Mouse (Mus musculus): ENCODE measurements at regions not wholly inside any gene's neighbourhood (a gene's known extent, or its start where the extent isn't known, plus 50 kb on each side); places are given as distances from the start of the nearest gene placed in this dataset.

DNA sequence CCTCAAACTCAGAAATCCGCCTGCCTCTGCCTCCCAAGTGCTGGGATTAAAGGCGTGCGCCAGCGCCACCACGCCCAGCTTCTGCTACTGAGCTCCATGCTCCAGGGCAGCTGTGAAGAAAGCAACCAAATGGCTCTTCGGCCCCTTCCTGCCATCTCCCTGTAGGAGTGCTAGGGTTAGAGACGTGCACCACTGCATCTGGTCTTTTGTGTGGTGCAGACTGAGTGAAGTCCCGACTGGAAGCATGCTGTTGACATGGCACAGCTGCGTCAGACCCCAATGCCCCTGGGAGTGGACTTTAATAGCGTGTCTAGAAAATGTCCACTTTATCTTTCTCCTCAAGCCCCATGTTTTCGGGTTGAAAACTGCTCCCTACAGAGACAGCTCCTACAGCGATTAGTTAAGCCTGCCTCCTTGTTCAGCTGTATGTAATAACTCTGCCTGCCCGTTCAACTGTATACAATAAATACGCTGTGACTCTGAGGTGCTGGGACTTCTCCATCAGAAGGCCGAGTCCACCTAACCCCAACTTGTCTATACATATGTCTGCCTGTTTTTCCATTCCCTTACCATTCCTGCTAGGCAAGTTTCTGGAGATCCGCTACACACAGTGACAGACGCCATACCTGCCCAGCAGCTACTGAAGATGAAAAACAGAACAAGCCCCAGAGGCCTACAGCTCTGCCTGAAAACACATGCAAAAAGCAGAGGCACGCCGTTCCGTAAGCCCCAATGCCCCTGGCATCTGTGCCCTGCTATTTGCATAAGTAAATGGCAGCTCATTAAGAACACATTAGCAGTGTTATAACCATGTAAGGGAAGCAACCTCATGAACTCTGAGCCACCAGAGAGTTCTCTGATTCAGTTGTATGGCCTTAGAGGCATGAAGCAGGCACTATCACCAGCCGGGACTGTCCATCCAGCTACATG is 105.2 kb downstream of the Ier5 start:
- no peak for DNase-seq

DNA sequence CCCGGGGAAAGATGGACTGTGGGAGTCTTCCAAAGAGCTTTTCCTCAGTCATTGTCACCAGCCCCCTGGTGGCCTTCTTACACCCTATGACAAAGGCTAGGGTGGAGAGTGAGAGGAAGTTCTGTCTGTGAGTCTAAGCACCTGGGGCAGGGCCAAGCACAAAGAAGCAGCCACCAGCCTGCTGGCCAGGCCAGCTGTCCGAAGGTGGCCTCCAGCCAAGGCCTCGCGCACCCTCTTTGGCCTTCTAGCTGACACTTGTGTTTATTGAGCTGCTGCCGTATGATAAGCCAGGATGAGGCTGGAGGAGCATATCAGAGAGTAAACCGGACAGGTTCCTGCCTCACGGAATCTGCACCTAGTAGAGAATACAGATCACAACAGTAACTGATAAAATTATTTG is 99.0 kb upstream of the Cacna1e start:
- no peak for DNase-seq

DNA sequence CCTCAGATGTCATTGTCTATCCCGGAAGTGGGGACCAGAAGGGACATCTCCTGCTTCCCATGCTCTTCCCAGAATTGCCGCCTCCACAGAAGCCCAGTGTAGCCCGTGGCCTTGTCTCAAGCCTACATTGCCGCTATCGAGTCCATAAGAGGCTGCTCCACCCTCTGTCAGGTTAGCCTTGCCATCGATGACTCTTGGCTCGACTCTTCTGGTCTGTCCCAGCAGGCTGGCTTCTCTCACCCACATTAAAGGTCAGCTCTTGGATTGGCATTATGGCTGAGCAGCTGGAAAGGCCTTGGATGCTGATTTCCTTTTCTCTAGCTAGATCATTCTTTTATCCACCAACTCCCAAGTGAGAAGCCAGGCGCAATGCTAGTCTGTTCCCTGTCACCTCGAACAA is 98.5 kb upstream of the Cacna1e start:
- no peak for DNase-seq

DNA sequence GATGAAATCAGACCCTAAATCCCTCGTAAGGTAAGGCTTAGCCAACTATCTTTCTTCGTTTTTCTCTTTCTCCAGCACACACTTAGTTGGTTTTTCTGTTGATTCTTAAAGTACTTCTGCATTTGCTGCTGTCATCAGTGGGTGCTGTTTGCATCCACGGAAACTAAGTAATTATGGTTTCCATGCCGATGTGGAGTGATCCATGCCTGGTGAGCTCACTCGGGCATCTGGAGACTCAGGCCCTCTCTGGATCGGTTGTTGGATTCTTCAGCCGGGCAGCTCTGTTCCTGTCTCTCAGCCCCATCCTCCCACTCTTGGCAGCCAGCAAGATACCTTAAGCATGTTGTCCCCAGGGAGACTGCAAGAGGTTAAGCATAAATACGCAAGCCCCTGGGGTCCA is 97.4 kb upstream of the Cacna1e start:
- no peak for DNase-seq

DNA sequence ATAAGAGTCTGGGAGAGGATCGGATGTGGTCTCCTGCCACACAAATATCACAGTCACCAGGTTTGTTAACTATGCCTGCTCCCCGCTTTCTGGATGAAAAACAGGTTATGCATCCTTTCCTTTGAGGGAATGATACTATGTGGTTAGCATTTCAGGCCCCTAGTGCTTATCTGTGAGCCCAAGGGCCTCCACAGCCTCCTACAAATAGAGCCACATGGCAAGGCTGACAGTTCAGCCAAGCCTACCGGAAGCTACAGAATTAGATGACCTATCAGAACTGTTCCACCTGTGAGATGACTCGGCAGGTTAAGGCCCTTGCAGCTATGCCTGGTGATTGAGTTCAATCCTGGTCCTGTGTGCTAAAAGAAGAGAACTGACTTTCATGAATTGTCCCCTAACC is 91.4 kb upstream of the Cacna1e start:
- no peak for DNase-seq

DNA sequence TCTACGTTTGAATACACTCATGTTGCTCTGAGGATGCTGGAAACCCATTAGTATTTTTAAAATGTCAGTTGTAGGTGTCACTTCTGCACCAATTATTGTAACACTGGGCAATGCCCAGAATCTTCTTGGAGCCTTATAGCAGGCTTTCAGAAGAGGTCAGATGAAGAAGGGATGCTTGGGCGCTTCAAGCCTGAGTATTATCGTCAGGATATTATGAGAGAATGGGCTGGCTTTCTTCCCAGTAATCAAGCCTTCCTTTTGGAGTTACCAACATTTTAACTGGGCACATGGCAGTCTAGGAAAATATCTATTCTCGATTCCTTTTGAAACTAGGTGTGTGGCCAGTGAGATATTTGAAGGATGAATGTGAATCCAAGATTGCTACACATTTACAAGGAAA is 77.0 kb upstream of the Cacna1e start:
- DNase-seq: no peak

DNA sequence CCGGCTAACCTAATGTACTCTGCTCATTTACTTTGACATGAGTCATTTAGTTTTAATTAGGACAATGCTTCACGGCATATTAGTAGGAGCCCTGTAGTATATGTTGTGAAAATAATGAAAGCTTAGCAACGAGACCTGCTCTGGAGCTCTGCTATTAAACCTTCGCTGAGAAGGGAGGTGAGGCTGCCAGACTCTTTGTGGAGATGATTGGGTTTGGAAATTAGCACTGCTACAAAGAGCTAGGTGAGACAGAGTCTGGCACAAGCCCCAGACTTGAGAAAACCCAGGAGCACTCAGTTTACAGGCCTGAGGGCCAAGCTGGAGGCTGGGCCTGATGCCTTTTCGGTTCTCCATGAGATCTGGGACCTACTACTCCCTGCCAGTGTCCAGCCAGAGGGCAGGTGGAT is 72.3 kb upstream of the Cacna1e start:
- no peak for DNase-seq

DNA sequence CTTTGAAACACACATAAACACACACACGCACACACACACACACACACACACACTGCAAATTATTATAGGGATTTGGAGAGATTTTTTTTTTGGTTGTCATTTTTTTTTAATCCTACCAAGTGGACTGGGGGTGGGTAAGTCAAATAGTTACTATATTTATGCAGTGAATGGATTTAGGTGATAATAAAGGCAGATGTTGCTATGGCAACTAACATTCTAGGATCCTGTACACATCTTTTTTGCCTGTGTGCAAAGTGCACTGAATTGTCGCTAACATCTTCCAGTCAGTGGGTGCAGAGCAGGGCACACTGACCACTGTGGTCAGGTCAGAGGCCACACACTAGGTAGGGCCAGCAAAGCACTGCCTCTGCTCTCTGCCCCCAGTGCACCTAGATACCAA is 68.4 kb upstream of the Cacna1e start:
- no peak for DNase-seq
